Mouse (Mus musculus) CH12.LX (cell line): ENCODE results near the gene Neu2. TPM values are rescaled to one million over a fixed set of nuclear protein-coding genes. Genes with fewer than 3 reads are reported as not detected.

Experiments used
- DNase-seq: peaks from one replicate; pipeline ENCODE4 v3.0.0-alpha.2; 2013; ENCODE audit errors: extremely low read depth
- H3K27ac ChIP-seq: 2 replicates; pipeline ENCODE4 v1.5.1; 2012; ENCODE audit warnings: low read depth, mild to moderate bottlenecking, control low read depth, moderate library complexity; ENCODE audit not compliant: insufficient read depth
- H3K27me3 ChIP-seq: replicated peaks from 2 replicates; pipeline ENCODE3; 2012; ENCODE audit warnings: inconsistent platforms
- H3K36me3 ChIP-seq, 2 experiments: replicated peaks in 1 of 2; 2 replicates each; pipeline versions ENCODE3 to v1.6.1; 2012; ENCODE audit warnings: inconsistent platforms in 1 of 2, low read length in 1 of 2, mild to moderate bottlenecking in 1 of 2, mixed read lengths in 1 of 2, moderate library complexity in 1 of 2; ENCODE audit not compliant: control insufficient read depth in 1 of 2, insufficient read depth in 1 of 2
- H3K4me1 ChIP-seq, 2 experiments: 2 replicates each; pipeline ENCODE4 v1.6.1; 2012; ENCODE audit warnings: inconsistent platforms in 1 of 2, moderate library complexity in 1 of 2; ENCODE audit not compliant: insufficient read depth in 2 of 2, control insufficient read depth in 1 of 2
- H3K4me2 ChIP-seq: 2 replicates; pipeline ENCODE4 v1.6.1; 2012; ENCODE audit warnings: low read depth, mild to moderate bottlenecking, control low read depth; ENCODE audit not compliant: poor library complexity, insufficient read depth, severe bottlenecking
- H3K4me3 ChIP-seq, 3 experiments: fragments of 150-350 bp in 1 of 3; sonication (generic) in 1 of 3; replicated peaks in 1 of 3; 2 replicates each; pipeline versions ENCODE3 to v1.5.1; 2011 to 2012; ENCODE audit warnings: low read depth in 2 of 3, low read length in 2 of 3, mild to moderate bottlenecking in 2 of 3, moderate library complexity in 2 of 3, control low read depth in 1 of 3, improper control_type of control experiment in 1 of 3, inconsistent platforms in 1 of 3, mixed read lengths in 1 of 3; ENCODE audit not compliant: poor library complexity in 1 of 3
- H3K79me2 ChIP-seq: replicated peaks from 2 replicates; pipeline ENCODE4 v1.6.1; 2012; ENCODE audit warnings: mild to moderate bottlenecking, moderate library complexity; ENCODE audit not compliant: control insufficient read depth, poor library complexity, insufficient read depth, severe bottlenecking; ENCODE audit errors: extremely low read depth
- H3K9ac ChIP-seq: 2 replicates; pipeline ENCODE4 v1.6.1; 2012; ENCODE audit warnings: low read depth, mild to moderate bottlenecking, control low read depth, moderate library complexity; ENCODE audit not compliant: insufficient read depth
- H3K9me3 ChIP-seq: replicated peaks from 2 replicates; pipeline ENCODE3; 2012; ENCODE audit warnings: low read length, inconsistent platforms, mixed read lengths
- CHD1 ChIP-seq: IDR thresholded peaks from 2 replicates; pipeline ENCODE4 v1.6.1; 2012; ENCODE audit warnings: low read depth, low read length, improper control_type of control experiment, inconsistent platforms
- CHD2 ChIP-seq: IDR thresholded peaks from 2 replicates; pipeline ENCODE4 v1.6.1; 2011; ENCODE audit warnings: low read length, improper control_type of control experiment
- CTCF ChIP-seq, 2 experiments: IDR thresholded peaks in 1 of 2; conservative IDR thresholded peaks in 1 of 2; 2 replicates each; pipeline ENCODE4 v1.5.1; 2011 to 2012; ENCODE audit warnings: low read depth in 2 of 2, low read length in 2 of 2, improper control_type of control experiment in 1 of 2, inconsistent platforms in 1 of 2, mild to moderate bottlenecking in 1 of 2, moderate library complexity in 1 of 2
- E2F4 ChIP-seq: IDR thresholded peaks from 2 replicates; pipeline ENCODE4 v1.6.1; 2011; ENCODE audit warnings: low read depth, low read length, improper control_type of control experiment; ENCODE audit not compliant: insufficient replicate concordance
- EP300 ChIP-seq: IDR thresholded peaks from 2 replicates; pipeline ENCODE4 v1.6.1; 2011; ENCODE audit warnings: low read length, improper control_type of control experiment
- HCFC1 ChIP-seq: IDR thresholded peaks from 2 replicates; pipeline ENCODE4 v1.6.1; 2012; ENCODE audit warnings: low read depth, mild to moderate bottlenecking, inconsistent platforms, low read length, improper control_type of control experiment
- JUND ChIP-seq: conservative IDR thresholded peaks from 2 replicates; pipeline ENCODE4 v1.6.1; 2011; ENCODE audit warnings: low read depth, low read length, improper control_type of control experiment
- KAT2A ChIP-seq: IDR thresholded peaks from 2 replicates; pipeline ENCODE4 v1.6.1; 2012; ENCODE audit warnings: low read length, improper control_type of control experiment, inconsistent platforms; ENCODE audit not compliant: insufficient replicate concordance
- MAFK ChIP-seq: IDR thresholded peaks from 2 replicates; pipeline ENCODE4 v1.6.1; 2011; ENCODE audit warnings: low read length, improper control_type of control experiment; ENCODE audit not compliant: insufficient replicate concordance
- MXI1 ChIP-seq: IDR thresholded peaks from 2 replicates; pipeline ENCODE4 v1.6.1; 2011; ENCODE audit warnings: mild to moderate bottlenecking, low read depth, low read length, improper control_type of control experiment
- MYC ChIP-seq: IDR thresholded peaks from 2 replicates; pipeline ENCODE4 v1.6.1; 2011; ENCODE audit warnings: low read depth, mild to moderate bottlenecking, improper control_type of control experiment, low read length
- NRF1 ChIP-seq: IDR thresholded peaks from 2 replicates; pipeline ENCODE4 v1.6.1; 2014; ENCODE audit warnings: low read depth, mild to moderate bottlenecking, inconsistent platforms, low read length, improper control_type of control experiment, moderate library complexity
- POLR2A ChIP-seq: IDR thresholded peaks from 2 replicates; pipeline ENCODE4 v1.6.1; 2011; ENCODE audit warnings: low read depth, mild to moderate bottlenecking, improper control_type of control experiment, low read length
- RAD21 ChIP-seq: IDR thresholded peaks from 2 replicates; pipeline ENCODE4 v1.6.1; 2011; ENCODE audit warnings: low read depth, mild to moderate bottlenecking, low read length, improper control_type of control experiment, moderate library complexity
- SIN3A ChIP-seq: IDR thresholded peaks from 2 replicates; pipeline ENCODE4 v1.6.1; 2012; ENCODE audit warnings: low read length, improper control_type of control experiment, inconsistent platforms
- SMC3 ChIP-seq: IDR thresholded peaks from 2 replicates; pipeline ENCODE4 v1.6.1; 2011; ENCODE audit warnings: low read depth, low read length, improper control_type of control experiment
- TBP ChIP-seq: conservative IDR thresholded peaks from 2 replicates; pipeline ENCODE4 v1.6.1; 2011; ENCODE audit warnings: low read depth, low read length, improper control_type of control experiment
- UBTF ChIP-seq: IDR thresholded peaks from 2 replicates; pipeline ENCODE4 v1.6.1; 2012; ENCODE audit warnings: low read depth, mild to moderate bottlenecking, inconsistent platforms, low read length, improper control_type of control experiment, moderate library complexity
- USF2 ChIP-seq: conservative IDR thresholded peaks from 2 replicates; pipeline ENCODE4 v1.6.1; 2011; ENCODE audit warnings: low read depth, low read length, improper control_type of control experiment
- ZKSCAN1 ChIP-seq: IDR thresholded peaks from 2 replicates; pipeline ENCODE4 v1.6.1; 2012; ENCODE audit warnings: low read depth, inconsistent platforms, low read length, improper control_type of control experiment, borderline replicate concordance
- dilution Hi-C: fragments of 300-500 bp; cut with MboI; formaldehyde crosslinking; loops from 2 replicates; pipeline ENCODE4 v1.14.3; 2020; ENCODE audit warnings: low sequenced_read_pairs; ENCODE audit not compliant: extremely low pct_unique_long_range_greater_than_20kb, extremely low pct_ligation_motif_present
- in situ Hi-C: fragments of 300-500 bp; cut with MboI; formaldehyde crosslinking; loops from 3 replicates; pipeline ENCODE4 v1.14.3; 2019; ENCODE audit warnings: low sequenced_read_pairs, low pct_ligation_motif_present, low pct_unique_long_range_greater_than_20kb, mixed read lengths
- polyA plus RNA-seq: library from polyadenylated mRNA; unstranded; fragments of >175 nt; gene quantifications from 2 replicates; pipeline ENCODE4 v1.2.1, GENCODE M21; 2012; ENCODE audit warnings: low read depth; ENCODE audit not compliant: insufficient read length
- total RNA-seq, 2 experiments: library from RNA; depleted of rRNA; stranded (reverse); fragments of 300-350 nt in 1 of 2; fragments of >200 nt in 1 of 2; gene quantifications; 2 replicates each; pipeline ENCODE4 v1.2.3; 2012 to 2014

The Neu2 gene
- total and polyA plus RNA-seq, 3 experiments, result not detected

DNA sequence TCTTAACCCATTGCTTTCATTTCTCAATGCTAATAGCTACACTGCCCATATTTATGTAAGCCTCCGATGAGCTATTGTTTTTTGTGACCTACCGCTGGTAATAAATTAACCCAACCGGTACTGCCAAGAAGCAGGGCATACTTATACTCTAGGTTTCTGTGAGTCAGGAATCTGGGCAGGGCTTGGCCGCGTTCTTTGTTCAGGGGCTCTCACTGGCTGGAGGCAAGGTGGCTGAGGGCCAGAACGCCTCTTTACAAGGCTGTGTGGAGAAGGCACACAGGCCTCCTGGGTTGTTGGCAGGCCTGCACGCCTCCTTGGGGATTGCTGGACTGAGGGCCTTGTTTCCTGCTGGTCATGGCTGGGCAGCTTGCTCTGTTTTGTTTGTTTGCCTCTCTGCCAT lies 65.1 kb downstream of the Neu2 start:
- Histone ChIP-seq H3K79me2 (no peaks in the 10 kb centered on the region), H3K9me3 (no peaks in the 10 kb centered on the region), H3K27ac (no peak overlapping the region), H3K36me3 (no peaks in the 10 kb centered on the region), H3K4me1 (no peaks in the 10 kb centered on the region), H3K4me2 (no peak overlapping the region), H3K27me3 (peaks cover 2% of the 10 kb centered on the region), H3K4me3 (no peak overlapping the region), H3K9ac (no peak overlapping the region)
- in situ Hi-C loops, result no loop called here
- dilution Hi-C loops, result no loop called here
- no peak for DNase-seq
- TF ChIP-seq ZKSCAN1, result no peak
- TF ChIP-seq POLR2A, result no peak
- no peak for TF ChIP-seq SMC3
- TF ChIP-seq CHD1, result no peak
- TF ChIP-seq MYC, result no peak
- TF ChIP-seq UBTF, result no peak
- TF ChIP-seq JUND, result no peak
- TF ChIP-seq TBP, result no peak
- no peak for TF ChIP-seq CHD2

DNA sequence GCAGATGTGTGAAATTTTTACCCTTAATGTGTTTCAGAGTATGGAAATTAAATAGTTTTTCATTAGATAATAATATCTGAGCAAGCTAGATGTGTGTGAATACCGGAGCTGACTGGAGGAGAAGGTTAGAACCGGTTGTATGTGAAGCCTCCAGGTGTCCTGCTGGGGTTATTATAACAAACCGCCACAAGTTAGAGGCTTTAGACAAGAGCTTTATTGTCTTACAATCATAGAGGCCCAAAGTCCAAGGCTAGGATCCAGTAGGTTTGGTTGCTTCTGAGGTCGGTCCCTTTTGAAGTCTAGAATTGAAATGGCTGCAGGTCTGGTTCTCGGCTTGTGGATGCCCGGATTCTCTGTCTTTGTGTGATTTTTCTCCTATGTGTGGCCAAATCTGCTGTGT lies 69.3 kb downstream of the Neu2 start:
- TF ChIP-seq HCFC1, result no peak
- no peak for TF ChIP-seq MXI1
- TF ChIP-seq SMC3, result no peak
- no peak for TF ChIP-seq MAFK
- TF ChIP-seq EP300, result no peak
- TF ChIP-seq SIN3A, result no peak
- dilution Hi-C loops, result no loop called here
- Histone ChIP-seq H3K4me1 (peaks cover 0 to 8% of the 10 kb centered on the region in 2 experiments; a peak in 2 of 4 replicates), H3K9ac (no peak overlapping the region), H3K27ac (no peak overlapping the region), H3K4me3 (no peak overlapping the region), H3K9me3 (no peaks in the 10 kb centered on the region), H3K36me3 (no peaks in the 10 kb centered on the region), H3K27me3 (peaks cover 2% of the 10 kb centered on the region), H3K79me2 (no peaks in the 10 kb centered on the region), H3K4me2 (no peak overlapping the region)
- in situ Hi-C loops, result no loop called here
- DNase-seq, result no peak

DNA sequence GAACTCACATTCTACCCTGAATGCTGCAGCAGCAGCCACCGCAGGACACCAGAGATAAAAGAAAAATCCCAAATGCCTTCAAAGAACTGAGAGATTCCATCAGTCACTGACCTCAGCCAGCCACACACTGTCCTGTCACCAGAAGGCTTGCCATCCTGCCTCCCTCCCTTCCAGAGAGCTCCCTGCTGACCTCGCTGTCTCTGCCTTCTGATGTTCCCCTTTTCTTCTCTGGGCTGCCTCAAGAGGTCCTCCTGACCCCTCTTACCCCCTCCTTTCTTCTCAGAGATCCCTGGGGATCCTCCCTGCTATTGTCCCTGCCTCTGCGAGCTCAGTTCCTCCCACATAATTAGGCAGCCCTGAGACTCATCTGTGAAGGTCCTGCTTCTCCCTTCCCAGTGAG lies 71.1 kb downstream of the Neu2 start:
- Histone ChIP-seq H3K27ac (no peak overlapping the region), H3K79me2 (no peaks in the 10 kb centered on the region), H3K36me3 (no peaks in the 10 kb centered on the region), H3K4me3 (no peak overlapping the region), H3K4me2 (no peak overlapping the region), H3K9me3 (no peaks in the 10 kb centered on the region), H3K27me3 (peaks cover 2% of the 10 kb centered on the region), H3K4me1 (peaks cover 0 to 8% of the 10 kb centered on the region in 2 experiments; a peak in 2 of 4 replicates), H3K9ac (no peak overlapping the region)
- dilution Hi-C loops, result no loop called here
- peak; percentile 18 for DNase-seq
- TF ChIP-seq E2F4 (no peak), CTCF (conservative IDR thresholded peaks at IDR 0.05 in 1 of 2, IDR thresholded peaks at IDR 0.05 in 1 of 2; ENCODE audit: low read depth in 2 of 2, low read length in 2 of 2) (peak in 1 of 2 experiments; percentile 33; a peak in 2 of 4 replicates), USF2 (no peak), RAD21 (peak; percentile 31), SMC3 (peak; percentile 13), KAT2A (no peak), NRF1 (no peak)
- in situ Hi-C loops, result no loop called here
